Mouse (Mus musculus) macrophage (primary cell): ENCODE data around the gene Slco4c1. TPM values are rescaled to one million over a fixed set of nuclear protein-coding genes. Genes with fewer than 3 reads are reported as not detected.

Source experiments
- H3K27ac ChIP-seq: fragments of 350-480 bp; formaldehyde crosslinking; 2 replicates; pipeline ENCODE4 v1.9.0; 2021
- H3K36me3 ChIP-seq: fragments of 350-480 bp; formaldehyde crosslinking; 2 replicates; pipeline ENCODE4 v1.9.0; 2021; ENCODE audit errors: inconsistent target
- H3K4me3 ChIP-seq: fragments of 350-480 bp; formaldehyde crosslinking; 2 replicates; pipeline ENCODE4 v1.9.0; 2021; ENCODE audit errors: inconsistent target
- H3K79me2 ChIP-seq: fragments of 350-480 bp; formaldehyde crosslinking; 2 replicates; pipeline ENCODE4 v1.9.0; 2021; ENCODE audit errors: inconsistent target
- WGBS: methylation state at CpG from one replicate; pipeline ENCODE4 v1.1.7; 2026; ENCODE audit warnings: inconsistent platforms; ENCODE audit not compliant: missing documents; 5-methylcytosine and 5-hydroxymethylcytosine counted together
- polyA plus RNA-seq: library from polyadenylated mRNA; stranded (reverse); fragments of 250-400 nt; gene quantifications from 3 replicates; pipeline ENCODE4 v1.2.4, GENCODE M21; 2018; ENCODE audit warnings: inconsistent platforms
- total RNA-seq, 78 experiments: library from RNA; depleted of rRNA; stranded (reverse); fragments of 250-400 nt; gene quantifications; 1 replicate in 9 of 78; 2 replicates in 24 of 78; 3 replicates in 43 of 78; 4 replicates in 2 of 78; pipeline ENCODE4 v1.2.4; 2018; ENCODE audit warnings: inconsistent platforms in 56 of 78

Slco4c1 gene
- not detected for total RNA-seq (2018; cell fraction: chromatin; rRNA removed)
- under 1 TPM in 1 of 26 experiments, not detected in 25; under 0.01 TPM for total RNA-seq (2018; cell fraction: cytosol; rRNA removed)
- total RNA-seq (2018; cell fraction: nucleus; rRNA removed), result not detected
- 0.03 TPM in 1 of 3 replicates, not detected in the others for polyA plus RNA-seq

- 3% methylated on average over 40 of the region's 40 CpGs for WGBS
- no peak within 1 kb of the TSS for H3K4me3 ChIP-seq
- no peaks in the 10 kb centered on the region for H3K79me2 ChIP-seq
- H3K27ac ChIP-seq, result no peak within 1 kb of the TSS
- H3K36me3 ChIP-seq, result no peaks in the 10 kb centered on the region
Observed at GRCm38 (mm10) chr1:96871528-96872360, at the start of gene Slco4c1. Slco4c1 (minus strand) TSS chr1:96872171.

GRCm38 (mm10) chr1:96917333-96917732 lies 45.4 kb upstream of the Slco4c1 start:
- Histone ChIP-seq H3K27ac (no peak overlapping the region), H3K36me3 (no peaks in the 10 kb centered on the region), H3K4me3 (no peak overlapping the region), H3K79me2 (no peaks in the 10 kb centered on the region)

GRCm38 (mm10) chr1:96883788-96884187 lies 11.8 kb upstream of the Slco4c1 start:
- H3K4me3 ChIP-seq, result no peak overlapping the region
- no peaks in the 10 kb centered on the region for H3K79me2 ChIP-seq
- no peaks in the 10 kb centered on the region for H3K36me3 ChIP-seq
- H3K27ac ChIP-seq, result no peak overlapping the region

- H3K79me2 ChIP-seq, result no peaks in the 10 kb centered on the region
- 100% methylated on average over 1 of the region's 1 CpGs for WGBS
Observed at GRCm38 (mm10) chr1:96878572-96878971, 6.6 kb upstream of the Slco4c1 start.

GRCm38 (mm10) chr1:96876076-96876475 lies 4.1 kb upstream of the Slco4c1 start:
- WGBS, result 92% methylated on average over 1 of the region's 1 CpGs
- H3K79me2 ChIP-seq, result no peaks in the 10 kb centered on the region
- no peak overlapping the region for H3K27ac ChIP-seq
- no peak overlapping the region for H3K4me3 ChIP-seq
- H3K36me3 ChIP-seq, result no peaks in the 10 kb centered on the region

More at GRCm38 (mm10) chr1:96878572-96878971, 6.6 kb upstream of the Slco4c1 start:
- Histone ChIP-seq H3K36me3 (no peaks in the 10 kb centered on the region), H3K27ac (no peak overlapping the region), H3K4me3 (no peak overlapping the region)

GRCm38 (mm10) chr1:96874636-96875035 lies 2.7 kb upstream of the Slco4c1 start:
- WGBS, result 100% methylated on average over 1 of the region's 1 CpGs
- no peak overlapping the region for H3K27ac ChIP-seq

GRCm38 (mm10) chr1:96872361-96872693 lies 356 bp upstream of the Slco4c1 start:
- WGBS, result 6% methylated on average over 10 of the region's 10 CpGs
- no peak overlapping the region for H3K4me3 ChIP-seq
- H3K27ac ChIP-seq, result no peak overlapping the region
- no peaks in the 10 kb centered on the region for H3K79me2 ChIP-seq
- H3K36me3 ChIP-seq, result no peaks in the 10 kb centered on the region

More at GRCm38 (mm10) chr1:96874636-96875035, 2.7 kb upstream of the Slco4c1 start:
- H3K36me3 ChIP-seq, result no peaks in the 10 kb centered on the region
- H3K4me3 ChIP-seq, result no peak overlapping the region
- H3K79me2 ChIP-seq, result no peaks in the 10 kb centered on the region

- H3K4me3 ChIP-seq, result no peak overlapping the region
- 13% methylated on average over 7 of the region's 7 CpGs for WGBS
- H3K36me3 ChIP-seq, result no peaks in the 10 kb centered on the region
- no peak overlapping the region for H3K27ac ChIP-seq
- H3K79me2 ChIP-seq, result no peaks in the 10 kb centered on the region
Observed at GRCm38 (mm10) chr1:96870764-96871307, 1.1 kb downstream of the Slco4c1 start.

- Histone ChIP-seq H3K36me3 (no peaks in the 10 kb centered on the region), H3K79me2 (no peaks in the 10 kb centered on the region), H3K4me3 (no peak overlapping the region), H3K27ac (no peak overlapping the region)
- 89% methylated on average over 1 of the region's 1 CpGs for WGBS
Observed at GRCm38 (mm10) chr1:96868722-96869121, 3.2 kb downstream of the Slco4c1 start.

- H3K36me3 ChIP-seq, result no peaks in the 10 kb centered on the region
- H3K4me3 ChIP-seq, result no peak overlapping the region
- H3K27ac ChIP-seq, result no peak overlapping the region
- WGBS, result 51% methylated on average over 4 of the region's 4 CpGs
- H3K79me2 ChIP-seq, result no peaks in the 10 kb centered on the region
Observed at GRCm38 (mm10) chr1:96866002-96866401, 6.0 kb downstream of the Slco4c1 start.

- 79% methylated on average over 2 of the region's 2 CpGs for WGBS
- no peak overlapping the region for H3K27ac ChIP-seq
- H3K79me2 ChIP-seq, result no peaks in the 10 kb centered on the region
- no peak overlapping the region for H3K4me3 ChIP-seq
- H3K36me3 ChIP-seq, result no peaks in the 10 kb centered on the region
Observed at GRCm38 (mm10) chr1:96864120-96864519, 7.9 kb downstream of the Slco4c1 start.

GRCm38 (mm10) chr1:96859995-96860684 lies 11.8 kb downstream of the Slco4c1 start:
- H3K27ac ChIP-seq, result no peak overlapping the region
- H3K36me3 ChIP-seq, result no peaks in the 10 kb centered on the region
- H3K4me3 ChIP-seq, result no peak overlapping the region
- H3K79me2 ChIP-seq, result no peaks in the 10 kb centered on the region
- 32% methylated on average over 7 of the region's 7 CpGs for WGBS

GRCm38 (mm10) chr1:96853541-96853940 lies 18.4 kb downstream of the Slco4c1 start:
- Histone ChIP-seq H3K27ac (no peak overlapping the region), H3K36me3 (no peaks in the 10 kb centered on the region), H3K4me3 (no peak overlapping the region), H3K79me2 (no peaks in the 10 kb centered on the region)
- WGBS, result 91% methylated on average over 4 of the region's 4 CpGs

- WGBS, result 51% methylated on average over 4 of the region's 4 CpGs
- H3K79me2 ChIP-seq, result no peaks in the 10 kb centered on the region
- no peaks in the 10 kb centered on the region for H3K36me3 ChIP-seq
- no peak overlapping the region for H3K4me3 ChIP-seq
- no peak overlapping the region for H3K27ac ChIP-seq
Observed at GRCm38 (mm10) chr1:96849101-96849500, 22.9 kb downstream of the Slco4c1 start.

- Histone ChIP-seq H3K79me2 (no peaks in the 10 kb centered on the region), H3K36me3 (no peaks in the 10 kb centered on the region), H3K27ac (no peak overlapping the region), H3K4me3 (no peak overlapping the region)
- 80% methylated on average over 2 of the region's 2 CpGs for WGBS
Observed at GRCm38 (mm10) chr1:96848606-96849005, 23.4 kb downstream of the Slco4c1 start.
